Mouse (Mus musculus): ENCODE data around the gene Rtp2.

The Rtp2 gene

DNA sequence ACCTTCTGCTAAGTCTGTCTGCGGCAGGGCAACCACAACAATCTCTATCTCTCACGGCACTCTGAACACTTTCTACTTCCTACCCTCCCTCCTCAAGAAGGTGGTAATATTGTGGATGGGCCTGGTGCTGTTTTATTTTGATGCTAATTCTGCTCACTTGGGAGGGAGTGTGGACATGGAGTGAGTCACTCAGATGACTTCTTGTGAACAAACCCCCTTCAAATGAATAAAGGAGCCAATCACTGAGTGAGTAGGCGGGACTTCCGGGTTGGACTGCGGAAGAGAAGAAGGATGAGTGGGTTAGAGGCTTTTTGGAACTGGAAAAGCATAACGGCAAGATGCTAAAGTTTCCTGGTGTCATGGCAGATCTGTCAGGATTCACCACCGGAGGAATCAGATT, 30.8 kb downstream of the Rtp2 start:
- TF ChIP-seq POU5F1 (IDR thresholded peaks at IDR 0.05; ENCODE audit: borderline replicate concordance, low read length), result no peak
- no peak for TF ChIP-seq CTCF (conservative IDR thresholded peaks at IDR 0.05; ENCODE audit: low read length)
- no peak for TF ChIP-seq NANOG (IDR thresholded peaks at IDR 0.05; ENCODE audit: borderline replicate concordance, low read length)
- H3K4me3 ChIP-seq (replicated peaks; ENCODE audit: low read length), result no peak overlapping the region
- peaks cover 12% of the 10 kb centered on the region for H3K27me3 ChIP-seq (ENCODE audit: insufficient read depth, low read length)
- no peaks in the 10 kb centered on the region; the same call in 1 of the 2 replicates for H3K36me3 ChIP-seq (ENCODE audit: insufficient read depth, low read length)
- H3K4me1 ChIP-seq (replicated peaks; ENCODE audit: low read depth, low read length), result peaks cover 22% of the 10 kb centered on the region
- H3K9me3 ChIP-seq (ENCODE audit: low read length), result peaks cover 49% of the 10 kb centered on the region

DNA sequence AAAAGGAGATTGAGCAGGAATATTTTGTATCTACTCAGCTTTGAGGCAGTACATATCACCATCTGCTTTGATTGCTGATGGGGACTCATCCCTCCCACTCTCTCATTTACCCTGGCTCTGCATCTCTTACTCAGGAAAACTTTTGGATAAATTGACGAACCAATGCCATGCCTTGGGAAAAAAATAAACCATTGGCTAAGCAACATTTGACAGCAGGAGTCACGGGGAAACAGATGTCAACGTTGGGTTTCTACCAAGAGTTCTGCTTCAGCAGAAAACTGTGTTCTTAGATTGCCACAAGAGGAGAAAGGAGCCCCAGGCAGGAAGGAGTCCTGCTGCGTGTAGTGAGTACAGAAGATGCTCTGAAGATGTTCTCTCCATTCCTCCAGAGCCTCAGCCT, 32.1 kb downstream of the Rtp2 start:
- H3K9me3 ChIP-seq (ENCODE audit: low read length), result peaks cover 36% of the 10 kb centered on the region
- TF ChIP-seq NANOG (IDR thresholded peaks at IDR 0.05; ENCODE audit: borderline replicate concordance, low read length) (no peak), CTCF (conservative IDR thresholded peaks at IDR 0.05; ENCODE audit: low read length) (no peak), POU5F1 (IDR thresholded peaks at IDR 0.05; ENCODE audit: borderline replicate concordance, low read length) (no peak)
- H3K4me1 ChIP-seq (replicated peaks; ENCODE audit: low read depth, low read length), result peaks cover 22% of the 10 kb centered on the region
- H3K27me3 ChIP-seq (ENCODE audit: insufficient read depth, low read length), result peaks cover 12% of the 10 kb centered on the region
- no peak overlapping the region for H3K4me3 ChIP-seq (replicated peaks; ENCODE audit: low read length)
- no peaks in the 10 kb centered on the region for H3K36me3 ChIP-seq (ENCODE audit: insufficient read depth, low read length)

DNA sequence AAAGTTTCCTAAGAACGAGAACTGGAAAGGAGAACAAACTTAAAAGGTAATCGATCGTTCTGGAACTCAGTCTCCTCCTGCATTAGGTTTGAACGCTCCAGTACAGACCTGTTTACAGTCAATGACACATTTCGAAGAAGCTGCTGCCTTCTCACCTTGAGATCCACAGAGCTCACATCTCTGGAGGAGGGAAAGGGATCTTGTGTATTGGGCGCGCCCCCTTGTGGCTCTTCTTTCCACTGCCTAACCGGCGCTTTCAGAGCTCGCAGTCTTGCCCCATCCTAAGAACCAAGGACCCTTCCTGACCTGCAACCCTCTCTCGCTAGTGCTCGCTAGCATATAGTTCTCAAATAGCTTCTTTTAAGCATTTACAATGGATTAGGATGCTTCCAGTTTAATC, 33.4 kb downstream of the Rtp2 start:
- H3K27me3 ChIP-seq (ENCODE audit: insufficient read depth, low read length), result peaks cover 12% of the 10 kb centered on the region
- H3K4me1 ChIP-seq (replicated peaks; ENCODE audit: low read depth, low read length), result peaks cover 22% of the 10 kb centered on the region
- peak; percentile 83 for TF ChIP-seq CTCF (conservative IDR thresholded peaks at IDR 0.05; ENCODE audit: low read length)
- no peak for TF ChIP-seq POU5F1 (IDR thresholded peaks at IDR 0.05; ENCODE audit: borderline replicate concordance, low read length)
- no peak overlapping the region for H3K4me3 ChIP-seq (replicated peaks; ENCODE audit: low read length)
- peaks cover 26% of the 10 kb centered on the region for H3K9me3 ChIP-seq (ENCODE audit: low read length)
- no peaks in the 10 kb centered on the region for H3K36me3 ChIP-seq (ENCODE audit: insufficient read depth, low read length)

- Histone ChIP-seq H3K4me3 (replicated peaks; ENCODE audit: low read length) (peak overlapping the region; percentile 24; the same call in 1 of the 2 replicates), H3K36me3 (ENCODE audit: insufficient read depth, low read length) (no peaks in the 10 kb centered on the region), H3K27me3 (ENCODE audit: insufficient read depth, low read length) (peaks cover 17% of the 10 kb centered on the region), H3K9me3 (ENCODE audit: low read length) (peaks cover 25% of the 10 kb centered on the region), H3K4me1 (replicated peaks; ENCODE audit: low read depth, low read length) (peaks cover 22% of the 10 kb centered on the region)
- TF ChIP-seq CTCF (conservative IDR thresholded peaks at IDR 0.05; ENCODE audit: low read length) (peak; percentile 40), POU5F1 (IDR thresholded peaks at IDR 0.05; ENCODE audit: borderline replicate concordance, low read length) (no peak), NANOG (IDR thresholded peaks at IDR 0.05; ENCODE audit: borderline replicate concordance, low read length) (no peak)
Measured at GRCm38 (mm10) chr16:23897984-23898586, 34.1 kb downstream of the Rtp2 start.

DNA sequence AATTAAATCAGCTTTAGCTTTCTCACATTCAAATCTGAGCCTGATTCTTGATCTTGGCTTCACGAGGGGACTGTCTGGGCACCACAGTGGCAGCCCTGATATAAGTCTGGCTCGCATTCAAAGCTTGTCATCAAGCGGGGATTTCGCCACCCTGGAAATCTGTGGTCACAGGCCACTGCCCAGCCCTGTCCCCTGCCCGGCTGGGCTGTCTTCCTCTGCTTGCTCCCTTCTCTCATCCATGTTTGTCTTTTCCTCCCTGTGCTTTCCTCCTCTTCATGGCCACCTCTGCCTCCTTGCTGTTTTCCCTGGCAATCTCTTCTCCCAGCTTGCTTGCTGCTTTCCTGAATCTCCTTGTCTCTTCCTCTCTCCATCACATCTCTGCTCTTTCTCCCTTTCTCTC, 34.7 kb downstream of the Rtp2 start:
- H3K4me3 ChIP-seq (replicated peaks; ENCODE audit: low read length), result no peak overlapping the region
- H3K27me3 ChIP-seq (ENCODE audit: insufficient read depth, low read length), result peaks cover 23% of the 10 kb centered on the region
- peaks cover 20% of the 10 kb centered on the region for H3K9me3 ChIP-seq (ENCODE audit: low read length)
- H3K36me3 ChIP-seq (ENCODE audit: insufficient read depth, low read length), result no peaks in the 10 kb centered on the region
- no peak for TF ChIP-seq CTCF (conservative IDR thresholded peaks at IDR 0.05; ENCODE audit: low read length)
- no peak for TF ChIP-seq POU5F1 (IDR thresholded peaks at IDR 0.05; ENCODE audit: borderline replicate concordance, low read length)
- TF ChIP-seq NANOG (IDR thresholded peaks at IDR 0.05; ENCODE audit: borderline replicate concordance, low read length), result no peak
- H3K4me1 ChIP-seq (replicated peaks; ENCODE audit: low read depth, low read length), result peaks cover 22% of the 10 kb centered on the region

GRCm38 (mm10) chr16:23895135-23895534, 37.1 kb downstream of the Rtp2 start:
- H3K36me3 ChIP-seq (ENCODE audit: insufficient read depth, low read length), result no peaks in the 10 kb centered on the region
- TF ChIP-seq POU5F1 (IDR thresholded peaks at IDR 0.05; ENCODE audit: borderline replicate concordance, low read length), result no peak
- no peak for TF ChIP-seq CTCF (conservative IDR thresholded peaks at IDR 0.05; ENCODE audit: low read length)
- TF ChIP-seq NANOG (IDR thresholded peaks at IDR 0.05; ENCODE audit: borderline replicate concordance, low read length), result no peak
- no peak overlapping the region for H3K4me3 ChIP-seq (replicated peaks; ENCODE audit: low read length)
- peaks cover 47% of the 10 kb centered on the region for H3K27me3 ChIP-seq (ENCODE audit: insufficient read depth, low read length)
- peaks cover 31% of the 10 kb centered on the region for H3K4me1 ChIP-seq (replicated peaks; ENCODE audit: low read depth, low read length)
- no peaks in the 10 kb centered on the region for H3K9me3 ChIP-seq (ENCODE audit: low read length)

- Histone ChIP-seq H3K9me3 (ENCODE audit: low read length) (no peaks in the 10 kb centered on the region), H3K27me3 (ENCODE audit: insufficient read depth, low read length) (peaks cover 43% of the 10 kb centered on the region), H3K36me3 (ENCODE audit: insufficient read depth, low read length) (no peaks in the 10 kb centered on the region), H3K4me1 (replicated peaks; ENCODE audit: low read depth, low read length) (peaks cover 9% of the 10 kb centered on the region; the same call in 1 of the 2 replicates), H3K4me3 (replicated peaks; ENCODE audit: low read length) (peak within 1 kb of the TSS; percentile 69)
- TF ChIP-seq CTCF (conservative IDR thresholded peaks at IDR 0.05; ENCODE audit: low read length) (no peak), NANOG (IDR thresholded peaks at IDR 0.05; ENCODE audit: borderline replicate concordance, low read length) (no peak), POU5F1 (IDR thresholded peaks at IDR 0.05; ENCODE audit: borderline replicate concordance, low read length) (no peak)
Measured at GRCm38 (mm10) chr16:23890636-23891035, 41.6 kb downstream of the Rtp2 start, which contains the start of gene Sst. Gene Sst, minus strand, starts transcription at chr16:23890958.

DNA sequence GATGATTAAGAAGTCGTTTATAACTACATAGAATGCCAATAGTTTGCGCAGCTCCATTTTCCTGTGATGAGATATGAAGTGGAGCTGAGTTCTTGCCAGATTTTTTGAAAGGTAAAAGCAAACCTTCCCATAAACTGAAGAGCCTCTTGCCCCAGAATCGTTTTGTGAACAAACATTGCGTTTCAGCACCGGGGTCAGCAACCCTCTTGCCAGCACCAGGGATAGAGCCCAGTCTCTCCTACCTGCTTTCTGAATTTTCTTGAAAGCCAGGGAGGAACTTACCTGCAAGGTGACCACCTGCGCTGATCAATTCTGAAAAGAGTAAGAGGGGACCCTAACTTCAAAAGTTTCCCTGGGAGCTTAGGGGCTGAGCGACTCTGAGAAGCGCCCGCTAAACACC, 42.0 kb downstream of the Rtp2 start:
- Histone ChIP-seq H3K4me3 (replicated peaks; ENCODE audit: low read length) (peak overlapping the region; percentile 69), H3K9me3 (ENCODE audit: low read length) (no peaks in the 10 kb centered on the region), H3K27me3 (ENCODE audit: insufficient read depth, low read length) (peaks cover 45% of the 10 kb centered on the region), H3K4me1 (replicated peaks; ENCODE audit: low read depth, low read length) (peaks cover 9% of the 10 kb centered on the region; the same call in 1 of the 2 replicates), H3K36me3 (ENCODE audit: insufficient read depth, low read length) (no peaks in the 10 kb centered on the region)
- TF ChIP-seq NANOG (IDR thresholded peaks at IDR 0.05; ENCODE audit: borderline replicate concordance, low read length), result no peak
- TF ChIP-seq CTCF (conservative IDR thresholded peaks at IDR 0.05; ENCODE audit: low read length), result no peak
- TF ChIP-seq POU5F1 (IDR thresholded peaks at IDR 0.05; ENCODE audit: borderline replicate concordance, low read length), result no peak

Measured in E14TG2a.4 (cell line).